Mouse (Mus musculus): ENCODE data around the gene Sart1. TPM values are rescaled to one million over a fixed set of nuclear protein-coding genes. Genes with fewer than 3 reads are reported as not detected.

Sart1 gene
- total RNA-seq (2023) = 100 to 1,000 TPM; 183 to 193 TPM

DNA sequence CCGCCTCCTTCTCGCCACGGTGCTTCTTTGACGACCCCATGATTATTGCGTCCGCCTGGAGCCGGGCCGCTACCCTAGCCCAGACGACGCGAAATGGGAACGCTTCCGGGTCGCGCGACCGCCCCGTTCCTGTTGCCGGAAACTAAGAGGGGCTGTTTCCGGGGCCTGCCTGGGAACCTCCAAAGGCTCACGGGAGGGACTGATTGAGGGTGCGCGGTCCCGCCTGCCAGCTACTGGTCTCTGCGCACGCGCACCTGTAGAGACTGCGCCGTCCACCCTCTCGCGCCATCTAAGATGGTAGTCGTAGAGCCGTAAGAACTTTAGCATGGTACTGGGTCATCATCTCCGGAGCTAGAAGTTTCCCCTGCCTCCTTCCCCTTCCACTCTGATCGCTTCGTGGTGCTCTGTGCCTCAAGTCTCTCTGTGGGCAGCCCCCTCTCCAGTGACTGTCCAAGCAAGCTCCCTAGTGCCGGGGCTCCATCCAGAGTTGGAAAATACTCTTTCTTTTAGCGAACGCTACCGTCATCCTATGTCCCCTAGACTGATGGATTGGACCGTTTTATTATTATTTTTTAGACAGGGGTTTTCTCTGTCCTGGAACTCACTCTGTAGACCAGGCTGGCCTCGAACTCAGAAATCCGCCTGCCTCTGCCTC, at the start of gene Sart1:
Gene Sart1 (minus strand): TSS at position 116 of the 655 bp plus-strand sequence.

DNA sequence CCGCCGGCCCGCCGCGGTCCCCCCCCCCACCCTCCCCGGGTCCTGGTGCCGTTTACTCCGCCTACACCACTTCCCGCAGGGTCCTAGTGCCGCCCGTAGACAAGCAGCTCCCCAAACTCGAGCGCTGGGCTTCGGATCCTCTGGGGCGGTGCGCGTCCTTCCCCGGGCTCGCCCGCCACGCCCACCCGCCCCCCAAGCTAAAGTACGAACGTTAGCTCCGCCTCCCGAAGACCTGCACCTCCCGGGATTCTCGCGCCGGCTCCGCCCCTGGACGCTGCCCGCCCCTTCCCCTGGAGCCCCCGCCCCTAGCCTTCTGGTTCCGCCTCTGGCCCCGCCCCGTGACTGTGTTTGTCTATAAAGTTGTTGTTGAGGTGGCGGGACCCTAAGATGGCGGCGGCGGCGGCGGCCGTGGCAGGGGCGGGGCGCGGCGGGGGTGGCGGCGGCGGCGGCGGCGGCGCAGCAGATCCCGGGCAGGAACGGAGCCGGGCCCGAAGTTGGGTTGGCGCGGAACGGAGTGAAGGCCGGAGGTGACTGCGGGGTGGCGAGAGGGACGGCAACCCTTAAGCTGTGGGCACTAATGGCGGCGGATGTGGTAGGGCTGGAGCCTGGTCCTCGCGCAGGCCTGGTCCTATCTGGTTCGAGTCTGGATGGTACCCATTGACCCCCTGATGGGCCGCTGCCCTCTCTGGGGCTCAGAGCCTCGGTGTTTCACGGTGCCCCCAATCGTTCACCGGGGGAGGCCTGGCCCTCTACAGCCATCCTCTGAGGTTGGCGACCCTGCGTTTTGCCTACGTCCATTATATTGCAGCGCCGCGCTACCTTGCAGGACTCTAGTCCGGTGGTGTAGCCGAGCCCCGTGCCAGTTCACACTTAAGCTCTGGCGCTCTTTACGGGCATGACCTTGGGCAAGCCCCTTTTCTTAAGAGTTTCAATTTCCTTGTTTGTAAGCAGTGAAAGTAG, 36.6 kb upstream of the Sart1 start, which contains the start of the genes Drap1 and AI837181:
Gene Drap1 (minus strand): TSS at position 198 of the 960 bp plus-strand sequence.
Gene AI837181 (plus strand): TSS at position 363 of the 960 bp plus-strand sequence.

DNA sequence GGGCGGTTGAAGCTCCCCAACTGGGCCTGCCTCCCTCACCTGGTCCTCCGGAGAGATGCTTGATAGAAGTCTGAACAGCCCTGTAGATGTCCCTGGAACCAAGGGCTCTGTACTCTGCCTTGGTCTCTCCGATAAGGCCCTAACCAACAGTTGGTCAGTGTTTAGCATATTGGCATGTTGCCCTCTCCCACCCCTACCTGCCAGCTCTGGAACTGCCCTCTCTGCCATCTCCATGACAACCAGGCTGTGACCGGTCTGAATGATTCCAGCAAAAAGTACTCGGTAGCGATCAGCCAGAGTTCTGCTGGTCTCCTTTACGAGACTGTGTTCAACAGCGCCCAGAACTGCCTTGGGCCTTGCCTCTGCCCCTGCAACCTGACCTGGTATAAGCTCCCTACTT, 13.8 kb upstream of the Sart1 start, which contains the start of gene Tsga10ip:
Gene Tsga10ip (minus strand): TSS at position 234 of the 400 bp plus-strand sequence.

DNA sequence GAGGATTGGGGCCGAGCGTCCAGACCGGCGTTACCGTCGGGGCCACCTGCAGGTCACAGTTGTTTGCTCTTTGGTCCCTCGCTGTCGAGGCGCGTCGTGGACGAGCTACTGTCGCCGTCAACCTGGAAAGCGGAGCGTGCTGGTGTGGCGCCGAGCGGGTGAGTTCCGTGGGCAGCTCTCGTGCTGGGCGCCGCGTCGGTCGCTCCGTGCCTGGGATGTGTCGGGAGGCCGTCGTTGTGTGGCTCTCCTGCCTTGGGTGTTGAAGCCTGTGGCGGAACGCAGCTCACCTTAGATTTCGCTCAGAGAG, 21.5 kb downstream of the Sart1 start, which contains the start of gene Banf1:
Gene Banf1 (minus strand): TSS at position 116 of the 307 bp plus-strand sequence.

DNA sequence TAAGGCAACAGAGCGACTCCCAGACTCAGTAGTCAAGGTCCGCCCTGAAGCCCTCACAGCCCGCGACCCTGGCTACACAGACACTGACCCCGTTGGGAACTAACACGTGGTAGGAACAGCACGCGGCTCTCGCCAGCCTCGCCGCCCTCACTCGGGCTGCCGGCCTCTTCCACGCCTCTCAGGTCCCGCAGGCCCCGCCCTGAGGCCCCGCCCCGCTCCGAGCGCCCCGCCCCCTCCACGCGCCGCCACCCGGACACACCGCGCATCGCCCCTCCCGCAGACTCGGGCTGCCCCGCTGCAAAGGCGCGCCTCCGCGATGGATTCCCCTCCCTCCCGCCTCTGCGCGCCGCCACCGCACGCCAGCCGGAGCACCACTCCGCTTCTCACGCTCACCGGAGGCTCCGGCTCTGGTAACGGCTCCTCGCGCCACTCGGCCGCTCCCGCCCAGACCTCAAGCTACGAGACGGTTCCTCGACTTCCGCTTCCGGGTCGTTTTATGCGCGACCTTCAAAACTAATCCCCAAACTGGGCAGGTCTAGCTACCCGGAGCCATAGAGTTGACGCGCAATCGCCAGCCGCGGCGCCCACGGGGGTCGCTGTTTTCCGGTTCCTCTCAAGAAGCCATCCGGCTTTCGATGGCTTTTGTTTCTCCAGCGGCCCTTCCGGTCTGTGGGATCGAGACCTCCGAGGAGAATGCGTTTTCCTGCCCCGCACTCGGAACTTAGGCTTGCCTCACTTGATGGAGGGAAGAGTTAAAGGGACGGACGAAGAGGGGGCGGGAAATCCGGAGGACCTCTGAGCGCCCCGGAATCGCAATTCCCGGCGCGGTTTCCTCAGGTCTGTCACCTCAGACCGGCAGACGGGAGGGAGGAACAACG, 22.1 kb downstream of the Sart1 start, which contains the start of gene Eif1ad:
Gene Eif1ad (plus strand): TSS at position 567 of the 878 bp plus-strand sequence.

DNA sequence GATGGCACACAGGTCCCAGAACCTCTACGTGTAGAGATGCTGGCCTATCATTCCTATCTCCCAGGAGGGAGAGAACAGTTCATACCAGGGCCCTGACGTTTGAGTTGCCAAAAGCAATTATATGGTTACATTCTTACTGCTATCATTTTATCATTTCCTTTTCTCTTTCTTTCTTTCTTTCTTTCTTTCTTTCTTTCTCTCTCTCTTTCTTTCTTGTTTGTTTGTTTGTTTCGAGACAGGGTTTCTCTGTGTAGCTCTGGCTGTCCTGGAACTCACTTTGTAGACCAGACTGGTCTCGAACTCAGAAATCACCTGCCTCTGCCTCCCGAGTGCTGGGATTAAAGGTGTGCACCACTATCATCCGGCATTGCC, 39.0 kb downstream of the Sart1 start, which contains the start of gene Cst6:
Gene Cst6 (minus strand): TSS at position 73 of the 372 bp plus-strand sequence.

DNA sequence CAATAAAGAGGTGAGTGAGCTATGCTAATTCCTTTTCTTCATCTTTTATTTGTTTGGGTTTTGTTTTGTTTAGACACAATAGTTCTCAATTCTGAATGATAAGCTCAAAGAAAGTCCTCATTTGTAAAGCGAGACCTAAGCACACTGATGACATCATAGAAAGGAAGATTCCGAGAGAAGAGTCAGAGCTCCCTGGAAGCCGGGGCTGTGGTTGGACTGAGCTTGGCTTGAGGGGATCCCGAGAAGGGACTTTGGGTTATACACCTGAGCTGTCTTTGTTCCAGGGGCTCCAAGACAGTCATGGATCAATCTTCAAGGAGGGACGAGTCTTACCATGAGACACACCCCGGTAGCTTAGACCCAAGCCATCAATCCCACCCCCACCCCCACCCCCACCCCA, 53.1 kb downstream of the Sart1 start, which contains the start of gene Catsper1:
Gene Catsper1 (plus strand): TSS at position 301 of the 400 bp plus-strand sequence.

Other genes with a start within 250 kb of the Sart1 start
- 100 to 1,000 TPM; 102 to 103 TPM for gene Pacs1, start 115.6 kb downstream of the Sart1 start, total RNA-seq (2023)
- gene Sf3b2, start 93.2 kb downstream of the Sart1 start, total RNA-seq (2023) = 100 to 1,000 TPM; 262 to 282 TPM
- not detected for gene Gal3st3, start 90.4 kb downstream of the Sart1 start, total RNA-seq (2023)
- gene Catsper1, start 53.0 kb downstream of the Sart1 start, total RNA-seq (2023) = not detected
- gene Cst6, start 39.1 kb downstream of the Sart1 start, total RNA-seq (2023) = 1 to 10 TPM; 1.0 to 2.9 TPM
- 10 to 100 TPM; 35.1 to 42.2 TPM for gene Eif1ad, start 22.0 kb downstream of the Sart1 start, total RNA-seq (2023)
- gene Banf1, start 21.5 kb downstream of the Sart1 start, total RNA-seq (2023) = 100 to 1,000 TPM; 104 to 116 TPM
- gene Tsga10ip, start 13.8 kb upstream of the Sart1 start, total RNA-seq (2023) = under 1 TPM in 1 of 2 experiments, not detected in 1; 0.98 TPM
- 100 to 1,000 TPM; 176 to 179 TPM for gene Drap1, start 36.3 kb upstream of the Sart1 start, total RNA-seq (2023)
- 10 to 100 TPM; 66.9 to 71.3 TPM for gene AI837181, start 36.4 kb upstream of the Sart1 start, total RNA-seq (2023)
- gene Fosl1, start 58.8 kb upstream of the Sart1 start, total RNA-seq (2023) = not detected
- gene Ccdc85b, start 69.2 kb upstream of the Sart1 start, total RNA-seq (2023) = 1 to 10 TPM; 7.1 TPM
- gene Fibp, start 71.9 kb upstream of the Sart1 start, total RNA-seq (2023) = 10 to 100 TPM; 85.7 to 89.0 TPM
- gene Ctsw, start 79.8 kb upstream of the Sart1 start, total RNA-seq (2023) = 100 to 1,000 TPM; 168 to 233 TPM
- 1 to 10 TPM; 1.6 to 3.4 TPM for gene Efemp2, start 85.3 kb upstream of the Sart1 start, total RNA-seq (2023)
- gene Mus81, start 99.7 kb upstream of the Sart1 start, total RNA-seq (2023) = 10 to 100 TPM; 46.1 to 52.7 TPM
- 1,000 to 10,000 TPM; 1,462 to 1,487 TPM for gene Cfl1, start 101.8 kb upstream of the Sart1 start, total RNA-seq (2023)
- gene 1700020D05Rik, start 115.1 kb upstream of the Sart1 start, total RNA-seq (2023) = 1 to 10 TPM; 2.1 to 2.6 TPM
- 10 to 100 TPM in 1 of 2 experiments, 1 to 10 TPM in 1; 9.2 to 10.5 TPM for gene Snx32, start 121.8 kb upstream of the Sart1 start, total RNA-seq (2023)
- not detected for gene Ovol1, start 171.9 kb upstream of the Sart1 start, total RNA-seq (2023)
- gene Ap5b1, start 179.3 kb upstream of the Sart1 start, total RNA-seq (2023) = 10 to 100 TPM; 25.5 to 26.2 TPM
- gene Rnaseh2c, start 213.2 kb upstream of the Sart1 start, total RNA-seq (2023) = 100 to 1,000 TPM; 113 TPM
- gene Kat5, start 221.5 kb upstream of the Sart1 start, total RNA-seq (2023) = 100 to 1,000 TPM; 120 to 134 TPM
- gene Rela, start 248.8 kb upstream of the Sart1 start, total RNA-seq (2023) = 100 to 1,000 TPM; 129 to 143 TPM

Measured in T-cell, adult 66 days (primary cell).